Mouse (Mus musculus) embryonic fibroblast, embryonic 13.5 days (primary cell): ENCODE results near the gene Gm21969. TPM values are rescaled to one million over a fixed set of nuclear protein-coding genes. Genes with fewer than 3 reads are reported as not detected.
A peak's percentile ranks its signal among the peaks of the same experiment; 100 is the strongest.

Experiments used
- H3K27ac ChIP-seq: 2 replicates; pipeline ENCODE4 v1.5.1; 2012; ENCODE audit warnings: low read length, control low read depth, inconsistent platforms; ENCODE audit not compliant: insufficient read depth
- H3K4me1 ChIP-seq: 2 replicates; pipeline ENCODE4 v1.6.1; 2011; ENCODE audit warnings: low read length; ENCODE audit not compliant: control insufficient read depth, insufficient read depth
- H3K4me3 ChIP-seq: 2 replicates; pipeline ENCODE4 v1.5.1; 2011; ENCODE audit warnings: mild to moderate bottlenecking, control low read depth, low read length; ENCODE audit not compliant: insufficient read depth
- CTCF ChIP-seq: IDR thresholded peaks from 2 replicates; pipeline ENCODE4 v1.5.1; 2011; ENCODE audit warnings: mild to moderate bottlenecking, control low read depth, low read length, moderate library complexity, borderline replicate concordance; ENCODE audit not compliant: insufficient read depth
- POLR2A ChIP-seq: IDR thresholded peaks from 2 replicates; pipeline ENCODE4 v1.6.1; 2011; ENCODE audit warnings: low read depth, mild to moderate bottlenecking, control low read depth, low read length, moderate library complexity
- polyA plus RNA-seq: library from polyadenylated mRNA; stranded (reverse); fragments of >200 nt; gene quantifications from 2 replicates; pipeline ENCODE4 v1.2.4, GENCODE M21; 2011; ENCODE audit warnings: low read depth; ENCODE audit not compliant: missing spikeins, insufficient read length

The Gm21969 gene
- polyA plus RNA-seq, 1 experiment: not detected

DNA sequence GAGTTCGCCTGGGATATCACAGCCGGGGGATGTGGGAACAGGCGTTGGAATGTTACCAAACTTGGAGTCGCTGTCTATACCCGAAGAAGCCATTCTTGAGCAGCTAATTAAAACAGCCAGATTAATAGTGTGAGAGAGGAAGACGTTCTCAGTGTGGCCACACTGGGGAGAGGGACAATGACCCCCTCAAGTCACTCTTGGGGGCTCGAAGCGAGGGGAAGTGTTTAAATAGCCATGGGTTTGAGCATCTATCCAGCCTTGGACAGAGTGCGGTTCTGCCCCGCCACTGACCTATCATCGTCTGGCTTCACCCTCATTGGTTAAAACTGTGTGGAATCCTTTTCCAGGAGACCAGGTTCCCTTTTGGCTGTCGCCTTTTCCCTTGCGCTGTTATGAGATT is 4.6 kb upstream of the Gm21969 start:
- peak overlapping the region; percentile 99 for H3K27ac ChIP-seq
- TF ChIP-seq POLR2A (no peak; the same call in none of the 2 replicates), CTCF (no peak)
- H3K4me1 ChIP-seq: peaks cover 60% of the 10 kb centered on the region
- no peak overlapping the region for H3K4me3 ChIP-seq

DNA sequence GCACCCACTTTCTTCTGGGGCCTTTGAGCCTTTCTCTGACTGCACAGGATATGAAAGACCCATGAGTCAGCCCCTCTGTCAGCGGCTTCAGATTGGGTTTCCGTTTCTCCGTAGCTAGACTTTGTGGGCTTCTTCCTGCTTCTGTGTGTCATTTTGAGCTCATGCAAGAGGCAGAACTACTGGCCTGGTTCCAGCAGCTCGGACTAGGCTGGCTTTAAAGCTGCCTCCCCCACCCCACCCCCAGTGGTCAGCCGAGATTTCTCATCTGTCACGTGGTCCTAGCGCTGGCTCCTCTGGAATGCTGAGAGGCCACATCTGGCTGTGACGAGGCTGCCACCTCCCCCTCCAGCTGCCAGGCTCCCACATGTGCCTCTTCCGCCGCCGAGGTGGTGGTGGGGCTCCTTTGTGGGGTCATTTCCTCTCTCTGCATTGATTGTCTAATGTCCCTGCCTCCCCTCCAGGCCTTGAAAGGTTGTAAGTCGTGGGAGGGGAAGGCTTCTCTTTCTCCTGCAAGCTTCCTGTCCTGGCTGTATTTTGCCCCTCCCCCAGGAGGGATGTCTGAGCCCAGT is 4.0 kb upstream of the Gm21969 start:
- TF ChIP-seq POLR2A: peak; percentile 5; the same call in 1 of the 2 replicates
- TF ChIP-seq CTCF: no peak
- peak overlapping the region; percentile 99 for H3K27ac ChIP-seq
- H3K4me3 ChIP-seq: no peak overlapping the region
- peaks cover 60% of the 10 kb centered on the region for H3K4me1 ChIP-seq

DNA sequence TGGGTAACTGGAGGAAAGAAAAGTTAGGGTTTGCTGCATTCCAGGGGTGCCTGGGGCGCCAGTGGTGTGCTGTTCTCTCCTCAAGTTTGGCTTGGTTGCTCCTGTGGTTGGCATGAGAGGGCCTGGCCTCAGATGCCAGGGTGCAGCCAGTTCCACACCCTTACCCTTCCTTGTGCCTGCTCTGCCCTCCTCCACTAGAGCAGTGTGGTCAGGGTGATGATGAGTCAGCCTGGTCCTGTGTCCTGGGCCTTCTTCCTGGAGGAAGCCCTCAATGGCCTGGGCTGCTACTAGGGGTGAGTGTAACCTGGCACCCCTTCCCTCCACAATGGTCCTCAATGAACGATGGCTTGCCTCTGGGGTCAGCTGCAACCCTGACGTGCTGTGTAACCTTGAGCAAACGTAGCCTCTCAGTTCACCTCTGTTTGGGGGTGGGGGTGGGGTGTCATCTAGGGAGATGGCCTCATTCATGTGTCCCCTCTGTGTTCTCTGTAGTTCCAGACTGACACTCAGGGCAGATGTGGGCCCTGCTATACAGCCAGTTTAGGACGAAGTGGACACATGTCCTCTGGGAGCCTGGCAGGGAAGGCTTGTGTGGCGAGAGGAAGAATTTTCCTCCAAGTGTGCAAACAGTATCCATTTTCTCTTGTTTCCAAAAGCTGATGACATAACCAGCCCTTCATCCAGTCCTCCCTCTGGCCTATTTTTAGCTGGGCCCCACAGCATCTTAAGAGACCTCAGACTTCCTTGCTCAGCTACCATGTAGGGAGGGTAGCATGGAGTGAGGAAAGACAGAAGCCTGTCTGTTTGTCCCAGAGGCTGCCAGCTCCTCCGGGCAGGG is 1.2 kb upstream of the Gm21969 start:
- Histone ChIP-seq H3K4me1 (peaks cover 45% of the 10 kb centered on the region), H3K27ac (peak overlapping the region; percentile 99), H3K4me3 (no peak overlapping the region)
- TF ChIP-seq POLR2A: peak; percentile 24; the same call in 1 of the 2 replicates
- TF ChIP-seq CTCF: no peak

DNA sequence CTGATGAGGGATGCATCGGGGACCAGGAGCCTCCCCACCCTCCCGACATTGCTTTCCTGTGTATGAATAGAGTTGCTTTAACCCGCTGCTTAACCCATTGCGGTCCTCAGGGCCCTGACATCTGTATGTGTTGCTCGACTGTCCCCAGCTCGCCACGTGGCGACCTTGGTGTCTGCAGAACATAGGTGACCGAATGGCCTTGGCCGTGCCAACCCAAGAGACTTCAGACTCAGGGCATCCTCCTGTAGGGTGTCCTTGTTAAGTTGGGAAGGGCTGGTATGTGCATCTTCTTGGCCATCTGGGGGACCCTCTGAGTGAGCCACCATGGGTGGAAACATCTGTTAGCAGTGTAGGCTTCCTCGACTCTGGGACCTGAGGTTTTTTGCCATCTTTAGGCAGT is 2.2 kb downstream of the Gm21969 start:
- no peak overlapping the region for H3K4me3 ChIP-seq
- H3K27ac ChIP-seq: no peak overlapping the region
- H3K4me1 ChIP-seq: peaks cover 25% of the 10 kb centered on the region
- TF ChIP-seq POLR2A: no peak
- no peak for TF ChIP-seq CTCF

DNA sequence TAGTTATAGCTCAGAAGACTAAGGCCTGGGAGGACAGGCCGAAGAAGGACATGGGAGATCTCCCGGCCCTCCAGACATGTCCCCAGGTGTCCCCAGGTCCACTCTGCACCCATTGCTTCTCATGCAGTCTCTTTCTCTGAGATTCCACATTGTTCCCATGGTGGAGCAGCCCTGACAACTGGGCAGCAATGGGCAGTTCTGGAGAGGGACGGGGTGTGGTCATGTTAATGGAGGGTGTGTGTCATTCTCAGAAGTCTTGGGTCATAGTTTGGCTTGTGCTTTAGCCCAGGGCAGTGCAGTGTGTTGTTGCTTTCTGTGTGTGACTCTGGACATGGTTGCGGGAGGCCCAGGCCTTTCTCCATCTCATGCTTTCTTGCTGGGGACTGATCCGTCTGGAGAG is 3.7 kb downstream of the Gm21969 start:
- Histone ChIP-seq H3K27ac (no peak overlapping the region), H3K4me1 (peaks cover 19% of the 10 kb centered on the region), H3K4me3 (no peak overlapping the region)
- TF ChIP-seq CTCF: no peak
- no peak for TF ChIP-seq POLR2A

DNA sequence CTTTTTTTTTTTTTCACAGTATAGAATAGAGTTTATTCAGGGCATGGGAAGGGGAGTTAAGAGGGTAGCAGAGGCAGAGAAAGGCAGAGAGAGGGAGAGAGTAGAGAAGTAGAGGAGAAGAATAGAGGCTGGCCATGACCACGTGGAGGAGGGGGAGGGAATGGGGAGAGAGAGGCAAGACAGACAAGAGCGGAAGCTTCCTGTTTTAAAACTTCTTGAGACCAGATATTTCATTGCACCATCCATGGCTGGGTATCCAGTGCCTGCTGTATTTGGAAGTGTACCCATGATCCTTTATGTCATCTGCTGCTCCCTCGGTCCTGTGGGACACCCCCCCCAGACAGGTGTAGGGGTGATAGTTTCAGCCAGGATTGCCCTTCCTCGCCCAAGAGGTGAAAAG is 6.0 kb downstream of the Gm21969 start:
- Histone ChIP-seq H3K4me1 (peaks cover 9% of the 10 kb centered on the region; the same call in 1 of the 2 replicates), H3K4me3 (no peak overlapping the region), H3K27ac (no peak overlapping the region)
- TF ChIP-seq CTCF (no peak), POLR2A (no peak)

DNA sequence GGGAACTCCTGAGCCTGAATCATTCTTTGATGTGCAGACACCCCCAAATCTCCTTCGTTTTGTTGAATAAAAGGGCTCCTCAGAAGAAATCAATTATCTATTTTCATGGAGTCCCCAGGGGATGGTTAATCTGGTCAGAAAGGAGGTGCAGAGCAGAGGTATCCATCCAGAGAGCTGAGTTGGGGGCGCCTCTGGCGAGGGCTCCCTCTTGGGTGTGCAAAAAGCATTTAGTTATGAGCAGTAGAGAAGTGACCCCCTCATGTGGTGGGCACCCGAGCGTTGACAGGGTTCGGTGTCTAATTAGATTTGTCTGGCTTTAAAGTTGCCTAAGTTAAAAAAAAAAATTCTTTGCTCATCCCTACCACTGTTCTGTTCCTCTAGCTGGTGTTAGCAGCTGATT is 8.0 kb downstream of the Gm21969 start:
- no peak for TF ChIP-seq POLR2A
- no peak for TF ChIP-seq CTCF
- Histone ChIP-seq H3K4me1 (peaks cover 9% of the 10 kb centered on the region; the same call in 1 of the 2 replicates), H3K27ac (peak overlapping the region; percentile 72), H3K4me3 (no peak overlapping the region)

DNA sequence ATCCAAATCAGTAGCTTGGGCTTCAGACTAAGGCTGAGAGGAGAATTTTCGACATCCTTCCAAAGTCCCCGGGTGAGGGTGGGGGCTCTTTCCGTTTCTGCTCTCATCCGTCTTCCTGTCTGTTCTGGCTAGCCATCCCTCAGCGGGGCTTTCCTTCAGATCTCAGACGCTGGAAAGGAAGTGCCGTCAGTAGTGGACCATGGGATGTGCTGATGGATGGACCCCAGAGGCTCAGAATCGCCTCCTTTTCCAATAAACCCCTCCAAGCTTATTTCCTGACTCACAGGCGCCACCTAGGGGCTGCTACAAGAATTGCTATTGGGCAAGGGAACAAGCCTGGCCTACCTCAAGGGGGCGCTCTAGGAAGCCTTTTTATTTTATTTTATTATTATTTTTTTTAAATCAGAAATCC is 8.6 kb downstream of the Gm21969 start:
- Histone ChIP-seq H3K4me3 (no peak overlapping the region), H3K27ac (peak overlapping the region; percentile 69), H3K4me1 (peaks cover 9% of the 10 kb centered on the region; the same call in 1 of the 2 replicates)
- no peak for TF ChIP-seq POLR2A
- TF ChIP-seq CTCF: peak; percentile 53

DNA sequence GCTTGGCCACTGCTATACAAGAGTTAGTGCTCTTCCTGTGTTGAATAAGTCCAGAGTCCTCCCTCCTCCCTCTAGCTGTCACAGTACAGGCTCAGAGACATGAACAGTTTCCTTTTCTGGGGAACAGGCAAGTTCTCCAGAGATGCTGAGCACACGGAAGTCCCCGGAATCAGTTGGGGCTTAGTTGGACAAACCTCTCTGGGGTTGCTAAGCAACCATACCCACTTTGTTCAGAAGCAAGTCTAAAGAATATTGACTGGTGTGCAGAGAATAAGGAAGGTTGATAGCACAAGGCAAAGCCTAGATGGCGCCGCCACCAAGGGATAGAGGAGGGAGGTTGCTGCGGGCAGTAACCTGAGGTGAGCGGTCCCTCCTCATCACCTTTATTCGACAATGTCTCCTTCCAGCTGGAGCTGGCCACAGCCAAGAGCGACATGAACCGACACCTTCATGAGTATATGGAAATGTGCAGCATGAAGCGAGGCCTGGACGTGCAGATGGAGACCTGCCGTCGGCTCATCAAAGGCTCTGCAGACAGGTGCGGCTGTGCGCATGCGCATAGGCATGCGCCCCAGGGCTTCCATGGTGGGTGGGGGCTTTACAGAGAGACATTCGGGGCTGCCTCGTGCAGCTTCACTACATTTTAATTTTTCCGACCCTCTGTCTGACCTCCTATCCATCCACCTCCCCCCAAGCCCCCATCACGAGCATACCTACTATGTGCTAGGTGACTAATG is 11.7 kb downstream of the Gm21969 start:
- no peak for TF ChIP-seq CTCF
- no peak for TF ChIP-seq POLR2A
- no peak overlapping the region for H3K27ac ChIP-seq
- no peak overlapping the region for H3K4me3 ChIP-seq
- peaks cover 9% of the 10 kb centered on the region; the same call in 1 of the 2 replicates for H3K4me1 ChIP-seq
